Mouse (Mus musculus) monocyte, adult 5-6 weeks (primary cell): ENCODE data around the gene Ankzf1. TPM values are rescaled to one million over a fixed set of nuclear protein-coding genes. Genes with fewer than 3 reads are reported as not detected.

Experiments used
- ATAC-seq: fragments of 153-309, 156-312 bp; replicated peaks from 2 replicates; pipeline ENCODE4 v1.8.0; 2017; ENCODE audit warnings: mild to moderate bottlenecking; ENCODE audit not compliant: low TSS enrichment, insufficient number of reproducible peaks, severe bottlenecking, poor library complexity, low FRiP score
- total RNA-seq: library from RNA; stranded (forward); fragments of 200-1000, 200-491, 200-594 nt; gene quantifications from 3 replicates; pipeline ENCODE4 v1.2.3, GENCODE M21; 2017

Ankzf1 gene
- total RNA-seq, 1 experiment from 2014 or later, result 23.7 TPM

DNA sequence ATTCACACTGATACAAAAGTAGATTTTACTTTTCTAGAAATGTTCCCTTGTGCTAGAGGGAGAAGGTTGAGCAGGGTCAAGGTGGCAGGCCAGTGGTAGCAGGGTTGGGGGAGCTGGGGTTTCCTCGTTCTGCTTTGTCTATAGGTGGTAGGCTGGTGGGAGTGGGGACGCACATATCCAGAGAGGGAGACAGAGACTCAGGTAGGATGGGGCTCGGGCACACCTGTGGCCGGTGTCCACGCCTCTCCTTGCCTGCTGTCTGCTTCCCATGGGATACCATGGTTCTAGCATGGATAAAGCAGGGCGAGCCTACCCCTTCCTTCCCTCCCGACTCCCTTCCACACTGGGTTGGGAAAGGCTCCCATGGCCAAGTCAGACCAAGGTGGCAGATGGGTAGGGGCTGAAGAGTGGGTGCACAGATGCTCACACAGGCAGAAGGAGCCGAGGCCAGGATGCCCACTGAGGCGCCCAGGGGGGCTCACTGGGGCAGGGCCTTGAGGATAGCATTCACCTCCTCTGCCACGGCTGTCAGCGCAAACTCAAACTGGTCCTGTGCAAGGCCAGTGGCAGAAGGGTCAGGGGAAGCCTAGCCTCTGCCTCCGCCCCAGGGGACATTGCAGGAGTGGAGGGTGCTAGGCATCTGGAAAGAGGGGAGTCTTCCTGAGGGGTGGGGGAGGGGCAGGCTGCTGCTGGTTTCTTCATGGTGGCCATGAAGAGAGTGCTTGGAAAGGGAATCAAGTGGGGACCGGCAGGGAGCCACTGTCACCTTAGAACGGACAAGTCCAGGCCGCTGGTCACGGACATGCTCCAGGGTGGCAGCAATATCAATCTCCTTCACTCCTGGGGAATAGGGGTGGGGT, 55.4 kb downstream of the Ankzf1 start:
- no peak for ATAC-seq

GRCm38 (mm10) chr1:75248041-75248772, 56.3 kb downstream of the Ankzf1 start:
- no peak for ATAC-seq

Other genes starting within 250 kb of the Ankzf1 start
- not detected in 3 replicates for gene Ihh, start 240.5 kb upstream of the Ankzf1 start, total RNA-seq
- gene Nhej1, start 67.0 kb upstream of the Ankzf1 start, total RNA-seq, result 4.9 to 13.4 TPM (median 7.4 TPM) in 3 replicates
- gene Slc23a3, start 58.3 kb upstream of the Ankzf1 start, total RNA-seq, result not detected in 3 replicates
- 82.6 to 107 TPM (median 99.6 TPM) in 3 replicates for gene Cnppd1, start 49.4 kb upstream of the Ankzf1 start, total RNA-seq
- 24.7 to 70.3 TPM (median 47.7 TPM) in 3 replicates for gene Retreg2, start 49.4 kb upstream of the Ankzf1 start, total RNA-seq
- gene Zfand2b, start 23.5 kb upstream of the Ankzf1 start, total RNA-seq, result 40.9 to 48.3 TPM (median 44.9 TPM) in 3 replicates
- gene Abcb6, start 11.8 kb upstream of the Ankzf1 start, total RNA-seq, result 0.96 to 3.0 TPM (median 1.8 TPM) in 3 replicates
- gene Atg9a, start within 50 bp of the Ankzf1 start, total RNA-seq, result 14.6 to 21.0 TPM (median 20.4 TPM) in 3 replicates
- gene Glb1l, start 18.7 kb downstream of the Ankzf1 start, total RNA-seq, result 9.2 to 12.8 TPM (median 9.2 TPM) in 3 replicates
- gene Stk16, start 18.7 kb downstream of the Ankzf1 start, total RNA-seq, result 35.5 to 62.5 TPM (median 42.0 TPM) in 3 replicates
- 55.7 to 63.9 TPM (median 58.5 TPM) in 3 replicates for gene Tuba4a, start 27.7 kb downstream of the Ankzf1 start, total RNA-seq
- gene A630095N17Rik, start 40.0 kb downstream of the Ankzf1 start, total RNA-seq, result not detected in 3 replicates
- gene Dnajb2, start 44.3 kb downstream of the Ankzf1 start, total RNA-seq, result 22.6 to 64.3 TPM (median 30.7 TPM) in 3 replicates
- gene Ptprn, start 72.4 kb downstream of the Ankzf1 start, total RNA-seq, result not detected in 3 replicates
- not detected in 3 replicates for gene Resp18, start 86.3 kb downstream of the Ankzf1 start, total RNA-seq
- 24.0 to 37.3 TPM (median 32.1 TPM) in 3 replicates for gene Dnpep, start 125.8 kb downstream of the Ankzf1 start, total RNA-seq
- gene Des, start 168.2 kb downstream of the Ankzf1 start, total RNA-seq, result not detected in 3 replicates
- 0.49 TPM in 1 of 3 replicates, not detected in the others for gene Speg, start 183.1 kb downstream of the Ankzf1 start, total RNA-seq
- 39.2 to 56.0 TPM (median 55.4 TPM) in 3 replicates for gene Gmppa, start 243.8 kb downstream of the Ankzf1 start, total RNA-seq